Mouse (Mus musculus): ENCODE data around the gene Acr.

GRCm38 (mm10) chr15:89572147-89572546, 4.0 kb downstream of the Acr start:
- TF ChIP-seq POLR2A (IDR thresholded peaks at IDR 0.05; ENCODE audit: low read depth, low read length) (no peak), CTCF (IDR thresholded peaks at IDR 0.05; ENCODE audit: extremely low read depth, insufficient read length, insufficient replicate concordance, low read depth, low read length) (no peak)
